Mouse (Mus musculus) lung, embryonic 14.5 days (tissue): Measurements from ENCODE around the gene Triobp. TPM values are rescaled to one million over a fixed set of nuclear protein-coding genes. Genes with fewer than 3 reads are reported as not detected.

Experiments used
- ATAC-seq: fragments of 200-750 bp; cut with Nextera tagmentation; 2 replicates; pipeline ENCODE4 v1.8.0; 2017; ENCODE audit warnings: mild to moderate bottlenecking, moderate TSS enrichment, moderate library complexity; ENCODE audit not compliant: insufficient read depth
- DNase-seq: peaks from one replicate; pipeline ENCODE4 v3.0.0-alpha.2; 2015
- H3K27ac ChIP-seq: fragments of 300-500 bp; sonication (generic); 2 replicates; pipeline ENCODE4 v1.5.1; 2014; ENCODE audit warnings: low read depth, mild to moderate bottlenecking, moderate library complexity
- H3K27me3 ChIP-seq: fragments of 300-500 bp; sonication (generic); 2 replicates; pipeline ENCODE4 v1.6.1; 2014; ENCODE audit warnings: low read length, control low read depth; ENCODE audit not compliant: insufficient read depth
- H3K36me3 ChIP-seq: fragments of 300-500 bp; sonication (generic); 2 replicates; pipeline ENCODE4 v1.6.1; 2014; ENCODE audit warnings: control low read depth; ENCODE audit not compliant: insufficient read depth
- H3K4me1 ChIP-seq: fragments of 300-500 bp; sonication (generic); 2 replicates; pipeline ENCODE4 v1.6.1; 2014; ENCODE audit warnings: antibody characterized with exemption, control low read depth; ENCODE audit not compliant: insufficient read depth
- H3K4me2 ChIP-seq: fragments of 300-500 bp; sonication (generic); 2 replicates; pipeline ENCODE4 v1.6.1; 2014; ENCODE audit warnings: mild to moderate bottlenecking
- H3K4me3 ChIP-seq: fragments of 300-500 bp; sonication (generic); 2 replicates; pipeline ENCODE4 v1.5.1; 2014; ENCODE audit warnings: low read depth, low read length
- H3K9ac ChIP-seq: fragments of 300-500 bp; sonication (generic); 2 replicates; pipeline ENCODE4 v1.6.1; 2014
- H3K9me3 ChIP-seq: fragments of 300-500 bp; sonication (generic); 2 replicates; pipeline ENCODE4 v1.6.1; 2016; ENCODE audit warnings: low read depth, low read length, control low read depth
- CTCF ChIP-seq: IDR thresholded peaks from 2 replicates; pipeline ENCODE4 v1.5.1; 2016; ENCODE audit warnings: antibody characterized with exemption, low read depth
- WGBS: fragments of 180-500 bp; shearing (Covaris S2); extraction: QIAGEN DNeasy Blood & Tissue Kit; methylation state at CpG from one replicate; pipeline ENCODE4 v1.1.7; 2014; 5-methylcytosine and 5-hydroxymethylcytosine counted together
- polyA plus RNA-seq: library from polyadenylated mRNA; unstranded; fragments of >200 nt; fragmentation: Nextera tagmentation; extraction: Ambion mirVana; gene quantifications from 2 replicates; pipeline ENCODE4 v1.2.1, GENCODE M21; 2014

Gene Triobp
- polyA plus RNA-seq, 1 experiment from 2014 or later, result 49.2 TPM

GRCm38 (mm10) chr15:78914823-78915659 is 32.5 kb upstream of the Triobp start:
- Histone ChIP-seq H3K27ac (no peak overlapping the region), H3K4me1 (peaks cover 11% of the 10 kb centered on the region; the same call in 1 of the 2 replicates), H3K9me3 (no peaks in the 10 kb centered on the region), H3K4me3 (peak overlapping the region; percentile 73), H3K36me3 (peaks cover 43% of the 10 kb centered on the region), H3K4me2 (peak overlapping the region; percentile 99), H3K9ac (peak overlapping the region; percentile 72), H3K27me3 (no peaks in the 10 kb centered on the region)
- no peak for ATAC-seq
- no peak for DNase-seq
- no peak for TF ChIP-seq CTCF
- 45% methylated on average over 8 of the region's 8 CpGs for WGBS

- no peak overlapping the region for H3K27ac ChIP-seq
These were observed 31.9 kb upstream of the Triobp start for GRCm38 (mm10) chr15:78915660-78916017.

GRCm38 (mm10) chr15:78916052-78916826 is 31.3 kb upstream of the Triobp start:
- Histone ChIP-seq H3K4me2 (peak overlapping the region; percentile 99), H3K4me3 (peak overlapping the region; percentile 73), H3K9me3 (no peaks in the 10 kb centered on the region), H3K9ac (no peak overlapping the region), H3K36me3 (peaks cover 31% of the 10 kb centered on the region), H3K27me3 (no peaks in the 10 kb centered on the region), H3K4me1 (peaks cover 11% of the 10 kb centered on the region; the same call in 1 of the 2 replicates), H3K27ac (no peak overlapping the region)
- no peak for TF ChIP-seq CTCF
- ATAC-seq (no peak), DNase-seq (peak; percentile 45)
- 61% methylated on average over 12 of the region's 12 CpGs for WGBS

More at GRCm38 (mm10) chr15:78915660-78916017, 31.9 kb upstream of the Triobp start:
- no peaks in the 10 kb centered on the region for H3K9me3 ChIP-seq
- TF ChIP-seq CTCF, result peak; percentile 98
- 0 out of 2 replicates have a peak overlapping the region, but pooled peaks have one; percentile 72 for H3K9ac ChIP-seq
- peaks cover 11% of the 10 kb centered on the region; the same call in 1 of the 2 replicates for H3K4me1 ChIP-seq
- no peaks in the 10 kb centered on the region for H3K27me3 ChIP-seq
- DNase-seq (peak; percentile 91), ATAC-seq (peak; percentile 10; the same call in 1 of the 2 replicates)
- peak overlapping the region; percentile 99 for H3K4me2 ChIP-seq
- peaks cover 37% of the 10 kb centered on the region for H3K36me3 ChIP-seq
- H3K4me3 ChIP-seq, result peak overlapping the region; percentile 73
- WGBS, result 5% methylated on average over 8 of the region's 8 CpGs

- ATAC-seq, result no peak
- Histone ChIP-seq H3K9ac (no peak overlapping the region), H3K9me3 (no peaks in the 10 kb centered on the region), H3K4me1 (peaks cover 11% of the 10 kb centered on the region; the same call in 1 of the 2 replicates), H3K4me2 (no peak overlapping the region), H3K27ac (no peak overlapping the region), H3K4me3 (no peak overlapping the region), H3K27me3 (no peaks in the 10 kb centered on the region), H3K36me3 (peaks cover 24% of the 10 kb centered on the region)
- 92% methylated on average over 23 of the region's 23 CpGs for WGBS
- DNase-seq, result no peak
- no peak for TF ChIP-seq CTCF
These were observed 29.4 kb upstream of the Triobp start for GRCm38 (mm10) chr15:78918126-78918525.

DNA sequence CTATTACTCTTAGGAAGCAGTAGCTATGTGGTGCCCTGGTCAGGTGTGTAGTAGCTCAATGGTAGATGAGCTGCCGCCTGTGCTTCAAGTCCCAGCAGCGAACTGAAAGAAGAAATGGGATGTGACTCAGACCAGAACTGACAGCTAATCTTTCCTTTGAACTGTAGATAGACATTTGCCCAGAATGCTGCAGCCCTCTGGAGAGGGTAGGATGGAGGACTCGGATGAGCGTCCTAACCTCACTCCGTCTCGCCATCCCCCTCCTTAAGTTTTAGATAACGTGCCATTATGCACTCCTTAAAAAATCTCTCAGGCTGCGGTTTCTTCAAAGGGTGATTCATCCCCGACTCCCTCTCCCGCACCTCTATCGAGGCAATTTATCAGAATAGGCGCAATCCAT is 27.6 kb upstream of the Triobp start:
- H3K36me3 ChIP-seq, result peaks cover 24% of the 10 kb centered on the region
- H3K4me2 ChIP-seq, result no peak overlapping the region
- no peak overlapping the region for H3K9ac ChIP-seq
- no peak for TF ChIP-seq CTCF
- ATAC-seq (no peak), DNase-seq (no peak)
- no peaks in the 10 kb centered on the region for H3K9me3 ChIP-seq
- peaks cover 11% of the 10 kb centered on the region; the same call in 1 of the 2 replicates for H3K4me1 ChIP-seq
- H3K27me3 ChIP-seq, result no peaks in the 10 kb centered on the region
- H3K4me3 ChIP-seq, result no peak overlapping the region
- 55% methylated on average over 12 of the region's 12 CpGs for WGBS
- 0 out of 2 replicates have a peak overlapping the region, but pooled peaks have one; percentile 18 for H3K27ac ChIP-seq

DNA sequence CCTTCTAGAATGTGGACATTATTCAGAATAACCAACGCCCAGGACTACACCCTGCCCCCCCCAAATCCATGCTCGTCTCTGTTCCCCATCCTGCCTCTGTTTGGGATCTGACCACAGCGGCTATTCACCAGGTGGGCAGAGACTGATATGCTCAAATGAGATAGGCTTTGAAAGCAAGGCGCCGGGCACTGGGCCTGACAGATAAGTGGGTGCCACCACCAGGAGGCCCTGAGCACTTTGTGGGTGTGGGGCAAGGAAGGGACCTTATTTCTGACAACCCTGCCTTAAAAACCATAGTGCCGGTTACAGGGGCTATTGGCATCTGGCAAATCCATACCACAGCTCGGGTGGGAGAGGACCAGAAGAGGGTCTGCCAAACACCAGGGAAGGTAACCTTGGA is 24.8 kb upstream of the Triobp start:
- no peaks in the 10 kb centered on the region for H3K9me3 ChIP-seq
- H3K27ac ChIP-seq, result no peak overlapping the region
- no peak overlapping the region for H3K4me3 ChIP-seq
- no peak overlapping the region for H3K9ac ChIP-seq
- H3K36me3 ChIP-seq, result peaks cover 15% of the 10 kb centered on the region
- peaks cover 18% of the 10 kb centered on the region for H3K4me1 ChIP-seq
- ATAC-seq (no peak), DNase-seq (no peak)
- 84% methylated on average over 7 of the region's 7 CpGs for WGBS
- H3K4me2 ChIP-seq, result no peak overlapping the region; the same call in 1 of the 2 replicates
- no peaks in the 10 kb centered on the region for H3K27me3 ChIP-seq
- no peak for TF ChIP-seq CTCF
